Mouse (Mus musculus): ENCODE results near the gene Wdr24. TPM values are rescaled to one million over a fixed set of nuclear protein-coding genes. Genes with fewer than 3 reads are reported as not detected.

Gene Wdr24
- polyA plus RNA-seq, 1 experiment from 2014 or later, result 24.6 TPM

DNA sequence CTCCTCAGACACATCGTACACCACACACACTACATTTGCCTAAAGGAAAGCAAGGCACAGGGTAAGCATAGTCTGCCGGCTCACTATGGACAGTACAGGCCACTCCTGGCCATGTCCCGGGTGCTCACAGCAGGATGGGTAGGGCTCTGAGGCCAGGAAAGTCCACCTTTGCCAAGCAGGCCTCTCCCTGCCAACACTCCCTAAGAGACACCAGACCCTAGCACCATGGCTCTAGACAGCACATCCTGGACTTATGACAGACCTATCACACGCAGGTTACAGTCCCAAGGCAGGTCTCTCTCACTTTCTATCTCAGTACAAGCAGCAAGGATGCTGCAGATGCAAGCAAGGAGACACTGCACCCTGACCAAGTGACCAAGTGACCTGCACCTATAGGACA lies 19.7 kb downstream of the Wdr24 start:
- Histone ChIP-seq H3K4me3 (peak overlapping the region; percentile 77), H3K27ac (no peak overlapping the region), H3K36me3 (peaks cover 67% of the 10 kb centered on the region), H3K9me3 (no peaks in the 10 kb centered on the region), H3K9ac (0 out of 2 replicates have a peak overlapping the region, but pooled peaks have one; percentile 68), H3K27me3 (no peaks in the 10 kb centered on the region), H3K4me1 (peaks cover 18% of the 10 kb centered on the region), H3K4me2 (peak overlapping the region; percentile 62)
- no peak for ATAC-seq (ENCODE audit: insufficient number of reproducible peaks, low FRiP score, low TSS enrichment, low read depth)
- WGBS, result 92% methylated on average over 4 of the region's 4 CpGs

DNA sequence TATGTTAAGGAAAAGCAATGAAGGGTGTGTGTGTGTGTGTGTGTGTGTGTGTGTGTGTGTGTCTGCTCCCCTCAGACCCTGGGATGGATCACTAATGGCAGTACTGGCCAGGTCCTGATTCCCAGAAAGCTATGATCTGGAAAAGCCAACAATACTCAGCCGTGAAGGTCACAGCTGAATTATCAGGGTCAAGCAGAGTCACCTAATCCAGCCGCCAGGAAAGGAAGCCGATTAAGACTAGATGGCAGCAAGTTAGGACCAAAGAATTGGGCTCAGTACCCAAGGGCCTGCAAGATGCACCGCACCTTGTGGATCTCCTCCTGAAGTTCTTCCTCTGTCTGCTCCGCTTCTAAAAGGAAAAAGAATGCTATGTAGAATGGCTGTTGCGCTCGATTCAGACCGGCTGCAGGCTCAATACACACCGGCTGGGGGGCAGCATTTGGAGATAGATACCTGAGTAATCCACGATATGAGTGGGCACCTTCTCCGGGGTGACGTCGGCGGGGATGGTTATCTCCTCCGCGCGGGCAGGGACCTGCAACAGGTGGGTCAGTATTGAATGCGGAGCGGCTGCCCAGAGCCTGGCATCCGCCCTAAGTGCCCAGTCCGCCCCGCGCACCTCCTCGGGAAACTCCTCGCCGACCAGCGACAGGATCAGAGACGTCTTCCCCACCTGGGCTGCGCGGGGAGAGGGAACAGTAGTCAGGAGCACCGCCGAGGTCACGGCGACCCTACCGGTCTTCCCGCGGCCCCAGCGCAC lies 20.4 kb downstream of the Wdr24 start:
- Histone ChIP-seq H3K9me3 (no peaks in the 10 kb centered on the region), H3K4me1 (peaks cover 18% of the 10 kb centered on the region), H3K4me2 (peak overlapping the region; percentile 62), H3K9ac (peak overlapping the region; percentile 68), H3K36me3 (peaks cover 66% of the 10 kb centered on the region), H3K27me3 (no peaks in the 10 kb centered on the region), H3K4me3 (peak overlapping the region; percentile 77), H3K27ac (peak overlapping the region; percentile 89)
- 0 out of 2 replicates have a peak, but pooled peaks have one; percentile 1 for ATAC-seq (ENCODE audit: insufficient number of reproducible peaks, low FRiP score, low TSS enrichment, low read depth)
- 3% methylated on average over 35 of the region's 38 CpGs for WGBS

DNA sequence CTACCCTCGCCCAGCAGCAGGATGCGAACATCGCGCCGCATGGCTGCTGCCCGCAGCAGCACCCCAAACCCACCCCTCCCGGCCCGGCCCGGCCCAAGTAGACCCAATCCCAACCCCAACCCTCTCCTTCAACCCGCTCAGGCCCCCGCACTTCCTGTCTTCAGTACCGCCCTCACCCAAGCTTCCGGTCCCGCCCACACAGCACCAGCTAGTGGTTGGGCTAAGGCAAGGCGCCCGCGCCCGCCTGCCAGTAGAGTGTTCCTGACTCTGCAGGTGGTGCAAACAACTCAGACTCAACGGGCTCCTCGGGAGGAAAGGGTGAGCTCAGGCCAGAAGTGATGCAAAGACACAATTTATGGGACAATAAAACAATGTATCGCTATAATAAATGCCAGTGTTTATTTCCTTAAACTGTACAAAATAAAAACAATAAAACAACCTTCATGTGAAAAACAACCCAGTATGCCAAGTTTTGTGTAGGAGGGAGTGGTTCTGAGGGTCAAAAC lies 21.0 kb downstream of the Wdr24 start, which contains the start of gene Rhot2:
Gene Rhot2 (minus strand): TSS at position 456 of the 506 bp plus-strand sequence.
- under 1% methylated on average over 21 of the region's 21 CpGs for WGBS
- peaks cover 64% of the 10 kb centered on the region for H3K36me3 ChIP-seq
- no peaks in the 10 kb centered on the region for H3K9me3 ChIP-seq
- H3K27me3 ChIP-seq, result no peaks in the 10 kb centered on the region
- peak within 1 kb of the TSS; percentile 68 for H3K9ac ChIP-seq
- peak; percentile 89 for ATAC-seq (ENCODE audit: insufficient number of reproducible peaks, low FRiP score, low TSS enrichment, low read depth)
- H3K27ac ChIP-seq, result peak within 1 kb of the TSS; percentile 89
- H3K4me2 ChIP-seq, result peak within 1 kb of the TSS; percentile 62
- peaks cover 18% of the 10 kb centered on the region for H3K4me1 ChIP-seq
- peak within 1 kb of the TSS; percentile 77 for H3K4me3 ChIP-seq

DNA sequence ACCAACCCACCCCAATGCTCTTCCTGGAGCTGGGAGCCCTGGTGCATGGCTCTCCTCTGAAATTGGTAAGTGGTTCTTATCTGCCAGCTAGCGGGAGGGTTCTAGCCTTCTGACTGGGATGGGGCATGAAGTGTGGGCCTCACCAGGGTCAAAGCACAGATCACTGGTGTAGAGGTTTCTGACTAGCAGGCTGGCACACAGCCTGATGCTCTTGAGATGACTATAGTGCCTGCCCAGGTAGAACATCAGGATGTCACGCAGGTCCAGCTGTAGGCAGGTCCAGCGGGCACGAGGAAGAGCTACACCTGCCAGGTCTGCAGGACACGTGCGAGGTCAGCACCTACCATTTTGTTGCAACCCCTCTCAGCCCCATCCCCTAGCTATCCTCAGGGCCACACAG lies 36.8 kb downstream of the Wdr24 start:
- Histone ChIP-seq H3K4me2 (peak overlapping the region; percentile 81), H3K4me3 (peak overlapping the region; percentile 64; the same call in 1 of the 2 replicates), H3K9ac (no peak overlapping the region), H3K9me3 (no peaks in the 10 kb centered on the region), H3K4me1 (peaks cover 11% of the 10 kb centered on the region), H3K27ac (no peak overlapping the region), H3K36me3 (peaks cover 3% of the 10 kb centered on the region; the same call in 1 of the 2 replicates), H3K27me3 (no peaks in the 10 kb centered on the region)
- WGBS, result 86% methylated on average over 6 of the region's 6 CpGs
- ATAC-seq (ENCODE audit: insufficient number of reproducible peaks, low FRiP score, low TSS enrichment, low read depth), result no peak

DNA sequence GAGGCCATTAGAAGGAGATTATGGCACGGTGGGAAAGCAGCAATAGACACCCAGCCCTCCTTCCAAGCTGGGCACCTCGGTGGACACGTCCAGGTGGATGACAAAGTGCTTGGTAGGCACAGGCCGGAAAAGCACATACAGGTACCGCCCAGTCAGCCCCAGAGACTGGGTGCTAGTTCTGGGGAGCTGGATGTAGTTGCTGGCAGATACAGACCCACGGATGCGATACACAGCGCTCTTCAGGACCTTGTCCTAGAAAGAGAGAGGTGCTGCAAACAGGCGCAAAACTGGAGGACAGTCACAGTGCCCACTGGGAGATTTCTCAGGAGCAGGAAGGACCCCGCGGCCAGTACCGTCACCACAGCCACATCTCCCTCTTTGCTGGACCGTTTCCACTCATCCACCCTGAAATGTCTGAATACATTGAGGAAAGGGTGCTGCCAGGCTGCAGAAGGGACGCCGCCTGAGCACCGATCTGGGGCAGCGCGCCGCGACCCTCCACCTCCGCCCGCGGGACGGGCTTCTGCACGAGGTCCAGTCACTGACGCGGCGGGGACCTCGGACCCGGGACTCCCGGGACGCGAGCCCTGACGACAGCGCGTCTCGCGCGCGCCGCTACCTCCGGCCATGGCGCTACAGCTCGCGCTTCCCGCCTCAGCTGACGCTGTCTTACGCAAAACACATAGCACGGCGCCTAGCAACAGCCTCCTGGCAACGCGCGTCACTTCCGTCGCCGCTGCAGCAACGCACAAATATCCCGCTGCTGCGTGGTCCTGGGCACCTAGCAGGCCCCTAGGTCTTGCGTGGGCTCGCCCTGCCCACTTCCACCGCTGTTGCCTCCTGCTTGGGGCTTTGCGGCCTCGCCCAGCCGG lies 37.6 kb downstream of the Wdr24 start, which contains the start of gene Wdr90:
Gene Wdr90 (minus strand): TSS at position 670 of the 872 bp plus-strand sequence.
- H3K9me3 ChIP-seq, result no peaks in the 10 kb centered on the region
- H3K27me3 ChIP-seq, result no peaks in the 10 kb centered on the region
- peak; percentile 91 for ATAC-seq (ENCODE audit: insufficient number of reproducible peaks, low FRiP score, low TSS enrichment, low read depth)
- H3K4me3 ChIP-seq, result peak within 1 kb of the TSS; percentile 64
- H3K9ac ChIP-seq, result peak within 1 kb of the TSS; percentile 71
- H3K4me2 ChIP-seq, result peak within 1 kb of the TSS; percentile 81
- 2% methylated on average over 65 of the region's 65 CpGs for WGBS
- peaks cover 11% of the 10 kb centered on the region for H3K4me1 ChIP-seq
- H3K36me3 ChIP-seq, result no peaks in the 10 kb centered on the region
- H3K27ac ChIP-seq, result peak within 1 kb of the TSS; percentile 87

GRCm38 (mm10) chr17:25861704-25862612 lies 38.5 kb downstream of the Wdr24 start:
- H3K9ac ChIP-seq, result peak overlapping the region; percentile 71
- peaks cover 11% of the 10 kb centered on the region for H3K4me1 ChIP-seq
- peak overlapping the region; percentile 81 for H3K4me2 ChIP-seq
- WGBS, result 10% methylated on average over 6 of the region's 6 CpGs
- H3K9me3 ChIP-seq, result no peaks in the 10 kb centered on the region
- no peaks in the 10 kb centered on the region for H3K36me3 ChIP-seq
- ATAC-seq (ENCODE audit: insufficient number of reproducible peaks, low FRiP score, low TSS enrichment, low read depth), result no peak
- no peaks in the 10 kb centered on the region for H3K27me3 ChIP-seq
- H3K4me3 ChIP-seq, result peak overlapping the region; percentile 64
- peak overlapping the region; percentile 87 for H3K27ac ChIP-seq

DNA sequence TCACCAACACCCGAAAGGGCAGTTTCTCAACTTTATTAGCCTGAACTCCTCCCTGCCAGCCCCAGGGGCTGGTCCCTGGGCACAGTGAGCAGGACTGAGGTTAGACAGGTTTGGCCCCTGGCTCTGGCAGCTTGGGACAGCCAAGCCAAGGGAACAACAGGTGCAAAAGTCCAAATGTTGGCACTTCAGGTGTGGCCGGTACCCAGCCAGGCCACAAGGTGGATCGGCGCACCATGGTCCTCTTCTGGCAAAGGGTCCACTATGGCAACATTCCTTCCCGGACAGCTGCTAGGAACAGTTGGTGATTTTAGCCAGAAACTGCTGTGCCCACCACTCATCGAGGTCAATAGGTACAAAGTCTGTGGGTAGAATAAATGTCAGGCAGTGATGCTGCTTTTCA lies 40.3 kb downstream of the Wdr24 start:
- peaks cover 23% of the 10 kb centered on the region for H3K4me1 ChIP-seq
- no peak overlapping the region for H3K9ac ChIP-seq
- H3K27ac ChIP-seq, result no peak overlapping the region
- no peak for ATAC-seq (ENCODE audit: insufficient number of reproducible peaks, low FRiP score, low TSS enrichment, low read depth)
- H3K4me3 ChIP-seq, result no peak overlapping the region
- H3K9me3 ChIP-seq, result no peaks in the 10 kb centered on the region
- H3K27me3 ChIP-seq, result no peaks in the 10 kb centered on the region
- no peak overlapping the region for H3K4me2 ChIP-seq
- 86% methylated on average over 6 of the region's 6 CpGs for WGBS
- no peaks in the 10 kb centered on the region for H3K36me3 ChIP-seq

DNA sequence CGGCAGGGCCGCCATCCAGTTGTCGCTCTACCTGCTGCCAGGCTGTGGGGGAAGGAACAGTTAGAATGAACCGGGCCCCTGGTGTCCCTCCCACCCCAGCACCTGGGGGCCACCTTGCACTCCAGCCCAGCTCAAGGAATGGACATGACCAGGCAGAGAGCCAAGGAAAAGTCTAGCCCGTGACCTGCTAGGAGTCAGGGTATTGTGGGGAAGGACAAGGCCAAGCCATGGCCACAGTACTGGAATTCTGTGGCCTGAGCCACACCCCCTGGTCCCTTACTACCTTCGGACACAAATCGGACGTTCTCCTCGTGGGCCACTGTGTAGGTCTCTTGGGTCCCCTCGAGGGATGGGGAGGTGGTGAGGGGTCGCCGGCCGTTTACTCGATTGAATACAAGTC lies 40.9 kb downstream of the Wdr24 start:
- H3K4me3 ChIP-seq, result no peak overlapping the region
- no peaks in the 10 kb centered on the region for H3K9me3 ChIP-seq
- no peak overlapping the region for H3K27ac ChIP-seq
- H3K4me1 ChIP-seq, result peaks cover 28% of the 10 kb centered on the region
- WGBS, result 90% methylated on average over 14 of the region's 14 CpGs
- no peaks in the 10 kb centered on the region for H3K27me3 ChIP-seq
- H3K4me2 ChIP-seq, result no peak overlapping the region
- ATAC-seq (ENCODE audit: insufficient number of reproducible peaks, low FRiP score, low TSS enrichment, low read depth), result no peak
- H3K9ac ChIP-seq, result no peak overlapping the region
- no peaks in the 10 kb centered on the region for H3K36me3 ChIP-seq

DNA sequence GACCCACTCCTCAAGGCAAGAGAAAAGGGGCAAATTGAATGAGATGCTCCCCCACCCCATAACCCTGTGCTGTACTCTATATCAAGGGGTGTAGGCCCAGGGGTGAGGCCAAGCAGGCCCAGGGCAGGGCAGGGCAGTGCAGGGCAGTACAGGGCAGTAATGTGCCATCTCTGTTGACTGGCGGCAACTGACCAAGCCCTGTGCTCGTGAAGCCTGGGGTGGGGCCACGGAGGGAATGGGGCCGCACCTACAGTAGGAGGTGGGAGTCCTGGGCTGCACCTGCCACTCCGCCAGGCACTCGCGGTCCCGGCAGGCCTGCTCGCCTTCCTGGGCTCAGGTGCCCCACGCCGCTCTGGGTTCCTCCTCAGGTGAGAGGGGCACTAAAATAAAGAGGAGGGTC lies 41.9 kb downstream of the Wdr24 start:
- 85% methylated on average over 11 of the region's 11 CpGs for WGBS
- Histone ChIP-seq H3K27ac (no peak overlapping the region), H3K4me3 (no peak overlapping the region)

GRCm38 (mm10) chr17:25866172-25866571 lies 42.7 kb downstream of the Wdr24 start:
- Histone ChIP-seq H3K9ac (no peak overlapping the region), H3K4me2 (no peak overlapping the region), H3K36me3 (no peaks in the 10 kb centered on the region), H3K4me3 (no peak overlapping the region), H3K4me1 (peaks cover 17% of the 10 kb centered on the region), H3K9me3 (no peaks in the 10 kb centered on the region), H3K27ac (no peak overlapping the region), H3K27me3 (no peaks in the 10 kb centered on the region)
- 94% methylated on average over 3 of the region's 3 CpGs for WGBS
- ATAC-seq (ENCODE audit: insufficient number of reproducible peaks, low FRiP score, low TSS enrichment, low read depth), result no peak

More for the DNA sequence above, 41.9 kb downstream of the Wdr24 start:
- H3K27me3 ChIP-seq, result no peaks in the 10 kb centered on the region
- H3K9me3 ChIP-seq, result no peaks in the 10 kb centered on the region
- no peaks in the 10 kb centered on the region for H3K36me3 ChIP-seq
- H3K4me2 ChIP-seq, result no peak overlapping the region
- no peak overlapping the region for H3K9ac ChIP-seq
- no peak for ATAC-seq (ENCODE audit: insufficient number of reproducible peaks, low FRiP score, low TSS enrichment, low read depth)
- peaks cover 26% of the 10 kb centered on the region for H3K4me1 ChIP-seq

- 12% methylated on average over 7 of the region's 7 CpGs for WGBS
- ATAC-seq (ENCODE audit: insufficient number of reproducible peaks, low FRiP score, low TSS enrichment, low read depth), result no peak
- Histone ChIP-seq H3K4me2 (peak overlapping the region; percentile 99), H3K36me3 (no peaks in the 10 kb centered on the region), H3K9ac (no peak overlapping the region), H3K27me3 (no peaks in the 10 kb centered on the region), H3K4me3 (peak overlapping the region; percentile 87), H3K9me3 (no peaks in the 10 kb centered on the region), H3K27ac (no peak overlapping the region), H3K4me1 (peaks cover 17% of the 10 kb centered on the region)
Observed at GRCm38 (mm10) chr17:25867509-25867835, 44.0 kb downstream of the Wdr24 start.
